9 mouse cellular contexts compared by ENCODE assay signal in the genomic region with DNA sequence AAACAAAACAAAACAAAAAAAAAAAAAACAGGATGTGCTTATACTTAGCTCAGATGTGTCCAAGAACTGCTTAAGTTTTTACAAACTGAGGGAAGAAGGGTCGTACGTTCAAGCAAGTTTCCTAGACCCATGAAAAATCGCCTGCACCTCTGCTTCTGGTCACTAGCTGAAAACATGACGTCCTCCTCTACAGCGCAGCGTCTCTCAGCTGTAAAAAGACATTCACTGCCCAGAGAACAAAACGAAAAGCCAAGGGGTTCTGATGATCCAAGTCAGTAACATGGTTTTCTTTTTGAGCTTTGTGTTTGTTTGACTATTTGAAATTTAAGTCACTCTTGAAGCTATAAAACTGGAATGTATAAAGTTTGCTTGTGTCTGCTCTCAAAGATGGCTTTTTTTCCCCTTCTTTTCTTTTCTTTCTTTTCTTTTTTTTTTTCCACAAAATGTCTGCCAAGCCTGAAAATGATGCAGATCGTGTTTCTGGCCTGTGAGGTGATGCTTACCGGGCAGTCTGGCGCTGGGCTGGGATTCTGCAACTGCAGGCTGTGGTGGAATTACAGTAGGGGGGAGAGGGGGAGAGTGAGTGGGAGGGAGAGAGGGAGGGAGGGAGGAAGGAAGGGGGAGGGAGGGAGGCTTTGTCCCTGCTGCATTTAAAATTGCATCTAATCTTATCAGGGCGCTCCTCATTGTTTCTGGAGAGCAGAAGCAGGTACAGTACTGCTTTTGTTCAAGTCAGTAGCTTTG.
DNase-seq lines count a peak whose midpoint lies in the region; ATAC-seq and TF ChIP-seq lines count a peak whose summit lies in the region.
"Had no signal": no experiment of that assay in that cellular context is flagged by ENCODE, and none has a peak within 500 bp of the region (broad histone marks: within the 10 kb centered on the region; RNA-seq: fewer than 3 reads in every experiment).

No protein-coding gene starts in this region.

- H3K9ac ChIP-seq in MEL (ENCODE audit: control insufficient read depth, low read depth, low read length, poor library complexity, severe bottlenecking): 0 out of 2 replicates have a peak overlapping the region, but pooled peaks have one; percentile 25
- H3K9ac ChIP-seq in forebrain, postnatal 0 days: no peak overlapping the region
- no peak overlapping the region; the same call in 1 of the 2 replicates for H3K9ac ChIP-seq in midbrain, embryonic 11.5 days (ENCODE audit: low read length)

- no peaks in the 10 kb centered on the region for H3K9me3 ChIP-seq in MEL (replicated peaks; ENCODE audit: insufficient read depth, low read length)
- H3K9me3 ChIP-seq in forebrain, postnatal 0 days (ENCODE audit: low read length): no peaks in the 10 kb centered on the region
- no peaks in the 10 kb centered on the region for H3K9me3 ChIP-seq in midbrain, embryonic 11.5 days (ENCODE audit: control insufficient read depth, low read length)

- H3K4me2 ChIP-seq in forebrain, postnatal 0 days (ENCODE audit: low read depth): peak overlapping the region; percentile 37
- H3K4me2 ChIP-seq in midbrain, embryonic 11.5 days: peak overlapping the region; percentile 28

- no peak for DNase-seq in frontal cortex, postnatal 10 days (ENCODE audit: low spot score in 2 of 2)
- peak; percentile 4 for DNase-seq in MEL (ENCODE audit: low read depth, low spot score)
- DNase-seq in forebrain, postnatal 0 days: peak; percentile 4
- no peak for DNase-seq in midbrain, embryonic 11.5 days (ENCODE audit: low spot score, missing footprints)
- DNase-seq in right cerebral cortex, postnatal 25 days: no peak
- DNase-seq in cerebellum, postnatal 4 days (ENCODE audit: low spot score in 2 of 2): no peak
- no peak for DNase-seq in left cerebral cortex, adult 9 months (ENCODE audit: low spot score in 2 of 2)
- DNase-seq: cerebellum, adult 11 months had no signal

- no peaks in the 10 kb centered on the region for H3K27me3 ChIP-seq in MEL (ENCODE audit: control insufficient read depth in 1 of 2, insufficient read depth in 2 of 2, low read length in 2 of 2)
- H3K27me3 ChIP-seq in forebrain, postnatal 0 days (ENCODE audit: insufficient read depth, low read length): no peaks in the 10 kb centered on the region
- H3K27me3 ChIP-seq in midbrain, embryonic 11.5 days (ENCODE audit: control insufficient read depth, insufficient read depth, low read length): no peaks in the 10 kb centered on the region

- no peaks in the 10 kb centered on the region for H3K4me1 ChIP-seq in MEL (ENCODE audit: control insufficient read depth in 1 of 2, insufficient read depth in 2 of 2, low read length in 2 of 2)
- no peaks in the 10 kb centered on the region for H3K4me1 ChIP-seq in forebrain, postnatal 0 days (ENCODE audit: insufficient read depth)
- H3K4me1 ChIP-seq in midbrain, embryonic 11.5 days (ENCODE audit: control insufficient read depth, insufficient read depth, low read length): no peaks in the 10 kb centered on the region

- no peak for TF ChIP-seq EP300 in MEL (IDR thresholded peaks at IDR 0.05; ENCODE audit: low read depth in 1 of 2, low read length in 2 of 2)

- TF ChIP-seq RAD21 in MEL (IDR thresholded peaks at IDR 0.05; ENCODE audit: low read depth, low read length): no peak

- no peaks in the 10 kb centered on the region for H3K79me2 ChIP-seq in MEL (ENCODE audit: control insufficient read depth, insufficient read depth, low read length, poor library complexity)

- TF ChIP-seq CTCF in MEL (IDR thresholded peaks at IDR 0.05 in 2 of 3, conservative IDR thresholded peaks at IDR 0.05 in 1 of 3; ENCODE audit: control insufficient read depth in 1 of 3, insufficient read depth in 1 of 3, low read depth in 2 of 3, low read length in 3 of 3, poor library complexity in 1 of 3, severe bottlenecking in 1 of 3): no peak
- TF ChIP-seq CTCF in forebrain, postnatal 0 days (IDR thresholded peaks at IDR 0.05; ENCODE audit: low read depth): no peak

- no peaks in the 10 kb centered on the region for H3K36me3 ChIP-seq in MEL (ENCODE audit: control insufficient read depth in 1 of 2, insufficient read depth in 2 of 2, low read length in 2 of 2)
- no peaks in the 10 kb centered on the region for H3K36me3 ChIP-seq in forebrain, postnatal 0 days (ENCODE audit: insufficient read depth)
- no peaks in the 10 kb centered on the region for H3K36me3 ChIP-seq in midbrain, embryonic 11.5 days (ENCODE audit: control insufficient read depth, insufficient read depth, low read length)

- H3K27ac ChIP-seq in MEL (ENCODE audit: control insufficient read depth, low read depth, low read length): no peak overlapping the region
- H3K27ac ChIP-seq in forebrain, postnatal 0 days (ENCODE audit: low read depth, low read length): no peak overlapping the region
- H3K27ac ChIP-seq in midbrain, embryonic 11.5 days (ENCODE audit: low read depth, low read length): no peak overlapping the region

- WGBS in forebrain, postnatal 0 days: 5% methylated on average over 11 of the region's 11 CpGs
- 5% methylated on average over 11 of the region's 11 CpGs for WGBS in midbrain, embryonic 11.5 days

- peak; percentile 50; the same call in 1 of the 2 replicates for ATAC-seq in frontal cortex, adult (ENCODE audit: low TSS enrichment)
- peak; percentile 50; the same call in 1 of the 2 replicates for ATAC-seq in forebrain, postnatal 0 days
- ATAC-seq in midbrain, embryonic 11.5 days (ENCODE audit: low FRiP score): peak; percentile 91

- no peak for TF ChIP-seq POLR2A in MEL (IDR thresholded peaks at IDR 0.05; ENCODE audit: control insufficient read depth in 1 of 2, insufficient read depth in 1 of 2, low read depth in 1 of 2, low read length in 2 of 2, poor library complexity in 1 of 2)

- peak overlapping the region; percentile 48 to 61 for H3K4me3 ChIP-seq in MEL (ENCODE audit: control insufficient read depth in 1 of 2, insufficient read depth in 1 of 2, low read depth in 2 of 2, low read length in 2 of 2)
- H3K4me3 ChIP-seq in forebrain, postnatal 0 days (ENCODE audit: low read depth, low read length): peak overlapping the region; percentile 16
- H3K4me3 ChIP-seq in midbrain, embryonic 11.5 days (ENCODE audit: low read depth, low read length): no peak overlapping the region

TF ChIP-seq in MEL, 35 proteins besides CTCF, POLR2A, EP300 and RAD21:
- TF ChIP-seq SIN3A (IDR thresholded peaks at IDR 0.05; ENCODE audit: low read length) (no peak), ZNF384 (IDR thresholded peaks at IDR 0.05; ENCODE audit: low read depth, low read length) (no peak), MAX (IDR thresholded peaks at IDR 0.05; ENCODE audit: low read length) (no peak), USF1 (IDR thresholded peaks at IDR 0.05; ENCODE audit: low read depth, low read length) (no peak), MYB (IDR thresholded peaks at IDR 0.05; ENCODE audit: low read depth, low read length) (no peak), TCF12 (IDR thresholded peaks at IDR 0.05; ENCODE audit: low read depth, low read length) (no peak), POLR2AphosphoS2 (IDR thresholded peaks at IDR 0.05; ENCODE audit: low read length) (no peak), MYC (IDR thresholded peaks at IDR 0.05; ENCODE audit: low read depth, low read length) (no peak), ETS1 (IDR thresholded peaks at IDR 0.05; ENCODE audit: low read depth, low read length) (no peak), TAL1 (IDR thresholded peaks at IDR 0.05; ENCODE audit: low read length) (no peak)

Comparison
In these comparisons a context has a peak if more than half of its experiments do, and no peak if none do; other contexts are left out.
1. DNase-seq: peak in MEL (single experiment) and forebrain, postnatal 0 days (single experiment); none in frontal cortex, postnatal 10 days (0 of 2), midbrain, embryonic 11.5 days (single experiment), right cerebral cortex, postnatal 25 days (single experiment), cerebellum, postnatal 4 days (0 of 2) and left cerebral cortex, adult 9 months (0 of 2).
2. Peak in every context shown above with its lines, with median percentiles within 50 percentile points of each other: ATAC-seq.